8 mouse cellular contexts compared by ENCODE assay signal in the genomic region with DNA sequence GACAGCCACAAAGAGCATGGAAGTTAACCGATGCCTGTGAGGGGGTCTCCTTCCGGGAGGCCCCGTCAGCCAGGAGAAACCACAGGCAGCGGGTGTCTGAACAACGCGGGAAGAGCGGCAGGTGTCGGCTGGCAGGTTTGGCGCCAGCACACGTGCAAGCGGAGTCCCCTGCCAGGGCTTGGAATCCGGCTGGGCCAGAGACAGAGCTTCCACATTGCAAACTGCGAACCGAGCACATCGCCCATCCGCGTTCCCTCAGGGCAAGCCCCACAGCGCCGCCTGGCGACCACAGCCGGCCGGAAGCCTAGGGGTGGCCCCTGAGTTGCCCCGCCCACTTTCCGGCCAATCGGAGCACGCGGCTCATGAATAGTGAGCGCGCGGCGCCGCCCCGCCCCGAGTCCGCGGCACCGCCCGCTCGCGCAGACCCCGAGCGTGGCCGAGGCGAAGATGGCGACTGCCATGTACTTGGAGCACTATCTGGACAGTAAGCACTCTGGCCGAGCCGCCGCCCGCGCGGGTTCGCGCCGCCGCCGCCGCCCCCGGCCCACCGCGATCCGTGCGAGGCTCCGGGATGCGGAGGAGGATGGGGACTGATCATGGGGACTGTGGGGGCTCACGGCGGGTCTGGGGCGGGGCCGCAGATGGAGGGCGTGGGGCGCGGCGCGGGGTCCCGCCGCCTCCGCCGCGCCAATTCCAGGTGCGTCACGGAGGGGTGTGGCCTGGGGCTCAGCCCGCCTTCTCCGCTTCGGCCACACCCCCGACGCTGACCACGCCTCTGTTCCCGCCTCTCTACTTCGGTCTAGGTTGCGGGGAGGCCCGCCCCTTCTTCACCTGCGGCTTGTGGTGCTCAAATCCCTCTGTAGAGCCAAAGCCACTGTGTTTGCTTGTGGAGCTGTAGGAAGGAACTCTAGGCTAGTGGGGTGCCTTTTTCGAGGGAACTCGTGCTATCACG. TPM values are rescaled to one million over a fixed set of nuclear protein-coding genes. Genes with fewer than 3 reads are reported as not detected.
DNase-seq lines count a peak whose midpoint lies in the region; ATAC-seq and TF ChIP-seq lines count a peak whose summit lies in the region.

A gene (plus strand): TSS at position 410 of the 952 bp plus-strand sequence.

- TF ChIP-seq EP300 in liver, embryonic 14.5 days (IDR thresholded peaks at IDR 0.05; ENCODE audit: low read depth): 0 out of 2 replicates have a peak, but pooled peaks have one; percentile 9
- TF ChIP-seq EP300 in stomach, postnatal 0 days (optimal IDR thresholded peaks at IDR 0.05): no peak

- H3K4me2 ChIP-seq in heart, embryonic 15.5 days: peak within 1 kb of the TSS; percentile 98
- H3K4me2 ChIP-seq in liver, embryonic 14.5 days (ENCODE audit: low read depth): peak within 1 kb of the TSS; percentile 87
- H3K4me2 ChIP-seq in neural tube, embryonic 11.5 days (ENCODE audit: low read depth): peak within 1 kb of the TSS; percentile 83
- peak within 1 kb of the TSS; percentile 83 for H3K4me2 ChIP-seq in stomach, postnatal 0 days (replicated peaks; ENCODE audit: low read depth)

- peak within 1 kb of the TSS; percentile 72 for H3K27ac ChIP-seq in brown adipose tissue, adult 24 weeks (replicated peaks; ENCODE audit: low read depth, low read length)
- peak within 1 kb of the TSS; percentile 98 for H3K27ac ChIP-seq in heart, embryonic 15.5 days
- peak within 1 kb of the TSS; percentile 92 for H3K27ac ChIP-seq in liver, embryonic 14.5 days
- peak within 1 kb of the TSS; percentile 89 for H3K27ac ChIP-seq in neural tube, embryonic 11.5 days (ENCODE audit: low read depth, low read length)
- H3K27ac ChIP-seq in stomach, postnatal 0 days (replicated peaks): peak within 1 kb of the TSS; percentile 98

- TF ChIP-seq CTCF in liver, embryonic 14.5 days (IDR thresholded peaks at IDR 0.05; ENCODE audit: low read depth): peak; percentile 97
- peak; percentile 96 for TF ChIP-seq CTCF in stomach, postnatal 0 days (IDR thresholded peaks at IDR 0.05; ENCODE audit: low read depth)

- peak; percentile 97 for ATAC-seq in heart, embryonic 15.5 days (replicated peaks; ENCODE audit: insufficient number of reproducible peaks, insufficient read depth, low FRiP score, low read depth)
- peak; percentile 89 for ATAC-seq in liver, embryonic 14.5 days (ENCODE audit: insufficient read depth)
- ATAC-seq in neural tube, embryonic 11.5 days (ENCODE audit: insufficient read depth, low FRiP score, low TSS enrichment): peak; percentile 90
- peak; percentile 94 for ATAC-seq in stomach, postnatal 0 days (ENCODE audit: low FRiP score, low TSS enrichment)

- no peaks in the 10 kb centered on the region for H3K27me3 ChIP-seq in heart, embryonic 15.5 days
- no peaks in the 10 kb centered on the region for H3K27me3 ChIP-seq in liver, embryonic 14.5 days (ENCODE audit: control insufficient read depth, insufficient read depth, low read length)
- H3K27me3 ChIP-seq in neural tube, embryonic 11.5 days (ENCODE audit: control insufficient read depth, insufficient read depth, low read length): no peaks in the 10 kb centered on the region
- H3K27me3 ChIP-seq in stomach, postnatal 0 days (ENCODE audit: control insufficient read depth, insufficient read depth, low read length): no peaks in the 10 kb centered on the region

- peak within 1 kb of the TSS; percentile 65 for H3K4me3 ChIP-seq in brown adipose tissue, adult 24 weeks (ENCODE audit: insufficient read depth, low read depth, low read length)
- H3K4me3 ChIP-seq in heart, embryonic 15.5 days: peak within 1 kb of the TSS; percentile 94
- H3K4me3 ChIP-seq in liver, embryonic 14.5 days (ENCODE audit: insufficient read depth in 1 of 2, low read depth in 2 of 2, low read length in 2 of 2): peak within 1 kb of the TSS; percentile 67 to 88
- H3K4me3 ChIP-seq in neural tube, embryonic 11.5 days (ENCODE audit: low read depth, low read length): peak within 1 kb of the TSS; percentile 65
- H3K4me3 ChIP-seq in stomach, postnatal 0 days (ENCODE audit: low read depth, low read length): peak within 1 kb of the TSS; percentile 75

- peaks cover 7% of the 10 kb centered on the region for H3K4me1 ChIP-seq in brown adipose tissue, adult 24 weeks (ENCODE audit: control insufficient read depth, insufficient read depth, insufficient read length, low read length)
- peaks cover 34% of the 10 kb centered on the region for H3K4me1 ChIP-seq in heart, embryonic 15.5 days (replicated peaks)
- peaks cover 28 to 31% of the 10 kb centered on the region in 2 experiments for H3K4me1 ChIP-seq in liver, embryonic 14.5 days (replicated peaks; ENCODE audit: control insufficient read depth in 2 of 2, insufficient read depth in 2 of 2, low read length in 1 of 2)
- H3K4me1 ChIP-seq in neural tube, embryonic 11.5 days (ENCODE audit: control insufficient read depth, insufficient read depth, low read length): peaks cover 15% of the 10 kb centered on the region
- peaks cover 7% of the 10 kb centered on the region; the same call in 1 of the 2 replicates for H3K4me1 ChIP-seq in stomach, postnatal 0 days (replicated peaks; ENCODE audit: control insufficient read depth, insufficient read depth)

- peak within 1 kb of the TSS; percentile 90 for H3K9ac ChIP-seq in heart, embryonic 15.5 days
- H3K9ac ChIP-seq in liver, embryonic 14.5 days (replicated peaks): peak within 1 kb of the TSS; percentile 78
- peak within 1 kb of the TSS; percentile 89 for H3K9ac ChIP-seq in neural tube, embryonic 11.5 days (ENCODE audit: low read length)
- peak within 1 kb of the TSS; percentile 92 for H3K9ac ChIP-seq in stomach, postnatal 0 days (ENCODE audit: low read length)

- no peaks in the 10 kb centered on the region for H3K9me3 ChIP-seq in heart, embryonic 15.5 days (replicated peaks)
- no peaks in the 10 kb centered on the region for H3K9me3 ChIP-seq in liver, embryonic 14.5 days (ENCODE audit: control insufficient read depth, low read length)
- H3K9me3 ChIP-seq in neural tube, embryonic 11.5 days (ENCODE audit: control insufficient read depth, low read length): no peaks in the 10 kb centered on the region
- H3K9me3 ChIP-seq in stomach, postnatal 0 days (ENCODE audit: control insufficient read depth, low read length): no peaks in the 10 kb centered on the region

- peaks cover 31% of the 10 kb centered on the region for H3K36me3 ChIP-seq in heart, embryonic 15.5 days
- peaks cover 35% of the 10 kb centered on the region for H3K36me3 ChIP-seq in liver, embryonic 14.5 days (replicated peaks; ENCODE audit: control insufficient read depth, insufficient read depth, low read depth)
- peaks cover 3% of the 10 kb centered on the region for H3K36me3 ChIP-seq in neural tube, embryonic 11.5 days (ENCODE audit: control insufficient read depth, insufficient read depth, low read length)
- peaks cover 3% of the 10 kb centered on the region for H3K36me3 ChIP-seq in stomach, postnatal 0 days (ENCODE audit: control insufficient read depth, insufficient read depth, low read length)

- WGBS in heart, embryonic 15.5 days: under 1% methylated on average over 93 of the region's 94 CpGs
- under 1% methylated on average over 83 of the region's 94 CpGs for WGBS in liver, embryonic 14.5 days (ENCODE audit: insufficient replicate concordance)
- under 1% methylated on average over 64 of the region's 94 CpGs for WGBS in neural tube, embryonic 11.5 days
- under 1% methylated on average over 87 of the region's 94 CpGs for WGBS in stomach, postnatal 0 days

- DNase-seq in CD4-positive, CD25-positive, alpha-beta regulatory T cell, adult 2 months (ENCODE audit: low read depth, low spot score): peak; percentile 100
- DNase-seq in fibroblast of lung, adult 2 months (ENCODE audit: low read depth): peak; percentile 90
- peak; percentile 99 for DNase-seq in kidney, postnatal 25 days
- peak; percentile 92 to 93 (median 93) for DNase-seq in liver, embryonic 14.5 days (ENCODE audit: low read depth in 3 of 3, low spot score in 3 of 3)
- peak; percentile 99 for DNase-seq in neural tube, embryonic 11.5 days (ENCODE audit: low spot score)
- peak; percentile 100 for DNase-seq in stomach, postnatal 0 days (ENCODE audit: low spot score)

RNA-seq across cellular contexts. Expression of the gene that starts here (rescaled TPM):
- polyA plus RNA-seq in brown adipose tissue, adult 24 weeks (2012; ENCODE audit: insufficient read depth, insufficient read length, missing spikeins): 5.0 and 6.1 TPM in 2 replicates
- polyA plus RNA-seq in heart, embryonic 15.5 days (2015; fragmentation: Nextera tagmentation; extraction: Ambion mirVana): 10.3 and 11.9 TPM in 2 replicates
- polyA plus RNA-seq in liver, embryonic 14.5 days (2012; rRNA removed): 5.3 and 6.9 TPM in 2 replicates
- polyA plus RNA-seq in liver, embryonic 14.5 days (2014; fragmentation: Nextera tagmentation; extraction: Ambion mirVana): 7.6 and 9.6 TPM in 2 replicates
- 16.1 and 17.1 TPM in 2 replicates for polyA plus RNA-seq in neural tube, embryonic 11.5 days (2014; fragmentation: Nextera tagmentation; extraction: Ambion mirVana)
- 9.3 and 10.4 TPM in 2 replicates for polyA plus RNA-seq in stomach, postnatal 0 days (2015; fragmentation: Nextera tagmentation; extraction: Ambion mirVana)

Comparison
In these comparisons a context has a peak if more than half of its experiments do, and no peak if none do; other contexts are left out.
1. Peak in every context shown above with its lines: DNase-seq, ATAC-seq, H3K4me3 ChIP-seq and H3K27ac ChIP-seq.